Mouse (Mus musculus): ENCODE results near the gene Sdc3.

The Sdc3 gene

DNA sequence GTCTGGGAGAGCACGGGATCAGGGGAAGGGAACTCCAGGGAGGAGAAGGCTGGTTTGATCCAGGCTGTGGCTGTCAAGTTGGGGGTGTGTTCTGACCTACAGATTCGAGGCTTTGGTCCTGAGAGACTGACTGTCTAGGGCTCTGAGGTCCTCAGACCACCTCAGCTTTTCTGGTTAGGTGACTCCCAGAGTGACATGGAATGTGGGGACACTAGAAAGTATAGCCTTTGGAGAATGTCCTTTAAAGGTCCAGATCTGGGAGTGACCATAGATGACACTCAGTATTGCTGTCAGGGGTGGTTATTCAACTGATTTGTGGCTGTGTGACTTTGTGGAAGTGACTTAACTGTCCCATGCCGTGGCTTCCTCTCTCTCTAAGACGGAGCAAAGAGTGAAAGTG lies 2.4 kb downstream of the Sdc3 start:
- DNase-seq (ENCODE audit: low read depth), result no peak

DNA sequence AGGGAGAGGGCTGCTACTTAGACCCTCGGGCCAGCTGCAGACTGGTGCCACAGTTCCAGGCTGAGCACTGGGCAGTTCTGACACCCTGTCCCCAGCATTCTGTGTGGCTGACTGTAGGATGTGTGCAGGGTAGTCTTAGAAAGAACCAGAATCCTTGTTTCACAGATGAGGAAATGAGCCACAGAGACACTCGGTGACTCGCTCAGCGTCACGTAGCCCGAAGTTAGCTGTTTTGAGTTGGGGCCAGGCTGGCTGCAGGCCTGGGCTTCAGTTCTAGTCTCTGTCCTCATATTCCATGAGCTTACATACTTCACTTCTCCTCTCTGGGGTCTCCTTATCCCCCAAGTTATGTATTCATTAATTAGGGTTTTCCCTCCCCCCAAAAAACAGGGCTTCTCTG lies 3.6 kb downstream of the Sdc3 start:
- no peak for DNase-seq (ENCODE audit: low read depth)

DNA sequence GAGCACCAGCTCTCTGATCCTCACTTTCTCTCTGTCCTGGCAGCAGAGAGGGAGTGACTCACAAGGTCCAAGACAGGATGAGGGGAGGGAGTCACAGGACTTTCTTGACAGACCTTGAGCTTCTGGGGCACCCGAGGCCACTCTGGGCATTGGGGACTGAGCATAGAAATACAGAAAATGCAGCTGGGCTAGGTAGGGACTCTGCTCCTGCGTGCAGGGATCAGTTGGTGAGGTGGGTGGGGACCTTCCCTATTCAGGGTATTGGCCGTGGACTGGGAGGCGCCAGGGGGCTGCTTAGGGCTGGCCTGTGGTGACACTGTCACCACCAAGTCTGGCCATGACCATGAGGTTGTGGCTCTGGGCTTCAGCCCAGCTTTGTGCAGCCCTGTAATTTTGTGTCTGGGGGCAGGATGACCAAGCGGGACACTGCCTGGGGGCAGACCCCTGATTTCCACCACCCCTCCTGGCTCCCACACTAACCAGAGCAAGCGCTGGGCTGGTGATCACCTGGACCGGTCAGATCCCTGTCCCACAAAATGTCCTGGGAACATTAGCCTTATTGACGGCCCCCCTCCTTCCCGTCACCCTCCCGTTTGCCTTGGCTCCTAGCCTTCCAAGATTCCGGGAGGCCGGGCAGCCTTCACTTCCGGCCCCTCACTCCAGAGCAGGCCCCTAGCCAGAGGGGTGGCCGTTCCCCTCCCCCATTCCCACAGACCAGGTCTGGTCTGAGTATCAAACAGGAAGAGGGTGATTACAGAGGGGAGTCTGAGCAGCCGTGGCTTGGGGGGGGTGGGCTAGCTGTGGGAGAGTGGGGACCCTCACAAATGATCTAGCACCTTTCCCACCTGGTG lies 5.1 kb downstream of the Sdc3 start:
- no peak for DNase-seq (ENCODE audit: low read depth)

DNA sequence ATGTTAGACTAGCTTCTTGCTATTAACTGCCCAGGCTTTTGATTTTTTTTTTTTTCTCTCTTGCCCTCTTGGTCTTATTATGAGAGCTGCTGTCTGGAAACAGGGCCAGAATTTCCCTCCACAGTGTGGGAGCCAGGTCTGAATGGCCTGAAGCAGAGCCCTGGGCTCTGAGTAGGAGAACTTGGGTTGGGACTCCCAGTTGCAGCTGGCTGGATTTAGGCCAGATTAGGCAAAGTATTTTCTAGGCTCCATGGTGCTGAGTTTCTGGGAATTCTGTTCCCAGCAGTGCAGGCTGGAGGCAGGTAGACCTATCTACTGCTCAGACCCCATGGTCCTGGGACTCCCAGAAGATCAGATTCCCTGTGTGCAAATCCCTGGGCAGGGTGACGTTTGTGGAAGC lies 6.1 kb downstream of the Sdc3 start:
- DNase-seq (ENCODE audit: low read depth), result no peak

DNA sequence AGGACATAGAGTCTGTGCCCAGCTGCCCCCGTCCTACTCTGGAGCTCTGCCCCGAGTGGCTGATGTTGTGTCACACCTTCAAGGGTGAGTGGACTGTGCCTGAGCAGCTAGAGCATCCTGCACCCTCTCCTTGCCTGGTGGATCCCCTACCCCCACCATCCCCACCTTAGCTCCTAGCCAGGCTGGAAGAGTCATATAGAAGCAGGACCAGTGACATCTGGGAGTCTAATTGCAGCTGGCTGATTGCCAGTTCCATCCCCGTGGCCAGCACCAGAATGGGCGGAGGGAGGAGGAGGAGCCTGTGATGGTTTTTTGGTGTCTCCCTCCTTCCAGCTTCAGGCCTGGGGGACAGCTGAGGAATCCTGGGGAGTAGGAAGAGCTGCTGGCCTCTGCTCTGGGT lies 6.8 kb downstream of the Sdc3 start:
- DNase-seq (ENCODE audit: low read depth), result no peak

DNA sequence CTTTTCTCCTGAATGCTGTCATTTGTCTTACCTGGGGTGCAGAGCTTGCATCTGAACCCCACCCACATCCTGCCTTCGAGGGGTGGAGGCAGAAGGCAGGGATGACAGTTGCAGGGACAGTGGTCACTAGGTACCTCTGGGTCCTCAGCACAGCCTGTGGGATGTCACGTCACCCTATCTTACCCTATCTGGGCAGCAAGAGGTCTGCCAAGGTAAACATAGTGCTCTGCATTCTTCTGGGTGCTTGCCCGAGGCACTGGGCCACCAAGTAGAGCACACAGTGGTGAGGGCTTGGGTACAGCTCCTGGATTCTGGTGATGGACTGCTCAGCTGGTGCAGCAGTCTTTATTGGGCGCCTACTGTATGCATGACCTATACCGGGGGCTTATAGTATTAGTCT lies 7.2 kb downstream of the Sdc3 start:
- no peak for DNase-seq (ENCODE audit: low read depth)

DNA sequence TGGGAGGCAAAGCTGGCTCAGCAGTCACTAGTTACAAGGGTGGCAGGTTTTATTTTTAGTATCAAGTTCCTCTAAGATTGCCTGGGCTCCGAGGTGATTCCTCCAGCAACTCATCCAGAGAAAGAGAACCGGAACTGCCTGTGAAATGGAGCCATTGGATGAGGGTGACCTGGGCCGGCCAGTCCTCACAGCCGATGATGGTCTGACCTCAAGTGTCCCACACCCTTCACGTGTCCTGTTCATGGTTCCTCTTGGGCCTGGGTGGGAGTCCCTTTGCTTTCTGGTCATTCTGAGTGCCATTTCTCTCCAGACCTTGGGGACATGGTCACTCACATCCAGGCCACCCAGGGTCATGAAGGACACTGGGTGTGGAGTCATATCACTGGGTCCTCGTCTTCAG lies 7.8 kb downstream of the Sdc3 start:
- no peak for DNase-seq (ENCODE audit: low read depth)

DNA sequence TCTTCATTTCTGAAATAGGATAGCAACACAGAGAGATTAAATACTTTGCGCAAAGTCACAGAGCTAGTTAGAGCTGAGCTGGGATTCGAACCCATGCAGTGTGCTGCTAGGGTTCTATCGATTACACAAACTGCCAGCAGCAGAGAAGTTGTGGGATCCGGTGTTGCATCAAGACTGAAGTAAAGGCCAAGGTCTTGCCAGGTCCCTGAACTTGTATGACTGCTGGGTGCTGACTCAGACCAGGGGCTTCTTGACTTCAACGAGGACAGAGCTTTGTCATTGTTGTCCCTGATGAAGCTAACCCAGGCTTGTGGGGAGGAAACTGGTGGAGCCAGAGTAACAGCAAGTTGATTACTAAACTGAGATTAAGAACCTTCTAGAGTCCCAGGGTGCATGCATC lies 8.9 kb downstream of the Sdc3 start:
- DNase-seq (ENCODE audit: low read depth), result peak; percentile 83

DNA sequence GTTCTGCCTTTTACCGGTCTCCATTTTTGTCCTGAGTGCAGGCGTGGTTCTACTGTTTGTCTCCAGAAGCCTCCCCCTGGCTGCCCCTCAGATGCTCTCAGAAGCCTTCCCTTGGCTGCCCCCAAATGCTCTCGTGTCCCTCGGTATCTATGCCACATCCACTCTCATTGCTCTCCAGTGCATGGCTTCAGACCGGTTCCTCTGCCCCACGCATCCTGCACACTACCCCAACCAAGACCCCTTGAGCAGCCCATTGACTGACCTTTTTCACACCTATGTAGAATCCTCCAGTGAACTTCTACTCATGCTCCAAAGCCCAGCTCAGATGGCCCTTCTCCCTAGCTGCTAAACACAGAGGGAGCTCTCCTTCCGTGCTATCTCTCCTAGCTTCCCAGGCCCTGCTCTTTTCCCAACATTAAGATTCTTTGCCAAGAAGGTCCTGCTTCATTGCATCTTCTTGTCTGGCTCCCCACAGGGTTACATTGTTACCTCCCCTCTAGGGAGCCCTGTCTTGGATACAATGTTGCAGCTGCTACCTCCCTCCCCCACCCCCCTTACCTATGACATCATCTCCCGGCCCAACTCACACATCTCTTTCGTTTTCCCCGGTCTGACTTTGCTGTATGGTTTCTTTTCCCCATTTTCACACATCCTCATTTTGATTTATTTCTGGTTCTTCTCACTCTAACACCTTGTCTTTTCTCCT lies 9.4 kb downstream of the Sdc3 start:
- DNase-seq (ENCODE audit: low read depth), result peak; percentile 39

DNA sequence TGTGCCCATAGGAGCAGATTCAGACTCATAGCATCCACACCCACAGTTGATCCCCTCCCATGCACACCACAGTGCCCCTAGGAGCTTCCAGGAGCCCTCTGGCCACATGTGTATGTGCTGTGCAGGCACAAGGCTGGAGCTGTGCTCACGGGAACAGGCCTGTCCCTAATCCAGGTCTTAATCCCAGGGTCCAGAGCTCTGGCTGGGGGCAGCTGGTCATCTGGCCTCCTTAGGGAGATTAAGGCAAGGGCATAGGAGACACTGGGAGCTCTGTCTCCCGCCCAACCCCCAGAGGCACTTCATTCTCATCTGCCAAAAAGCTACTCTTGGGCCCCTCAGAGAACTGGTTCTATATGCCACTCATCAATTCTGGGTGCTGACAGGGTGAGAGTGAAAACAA lies 11.3 kb downstream of the Sdc3 start:
- no peak for DNase-seq (ENCODE audit: low read depth)

DNA sequence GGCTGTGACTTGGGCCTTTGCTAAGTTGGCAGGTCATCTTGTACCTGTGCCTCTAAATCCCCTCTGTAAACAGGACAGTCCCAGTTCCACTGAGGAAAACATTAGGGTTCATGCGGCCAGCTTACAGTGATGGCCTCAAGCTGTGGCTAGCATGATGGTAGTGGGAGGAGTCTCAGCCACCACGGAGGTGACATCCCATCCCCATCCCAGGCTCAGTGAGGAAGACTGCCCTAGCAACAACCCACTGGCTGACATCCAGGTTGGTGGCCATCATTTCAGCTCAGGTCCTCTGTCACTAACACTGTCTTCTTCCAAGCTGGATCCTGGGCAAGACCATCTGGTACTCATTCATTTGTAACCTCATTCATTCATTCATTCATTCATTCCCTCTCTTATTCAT lies 12.0 kb downstream of the Sdc3 start:
- no peak for DNase-seq (ENCODE audit: low read depth)

DNA sequence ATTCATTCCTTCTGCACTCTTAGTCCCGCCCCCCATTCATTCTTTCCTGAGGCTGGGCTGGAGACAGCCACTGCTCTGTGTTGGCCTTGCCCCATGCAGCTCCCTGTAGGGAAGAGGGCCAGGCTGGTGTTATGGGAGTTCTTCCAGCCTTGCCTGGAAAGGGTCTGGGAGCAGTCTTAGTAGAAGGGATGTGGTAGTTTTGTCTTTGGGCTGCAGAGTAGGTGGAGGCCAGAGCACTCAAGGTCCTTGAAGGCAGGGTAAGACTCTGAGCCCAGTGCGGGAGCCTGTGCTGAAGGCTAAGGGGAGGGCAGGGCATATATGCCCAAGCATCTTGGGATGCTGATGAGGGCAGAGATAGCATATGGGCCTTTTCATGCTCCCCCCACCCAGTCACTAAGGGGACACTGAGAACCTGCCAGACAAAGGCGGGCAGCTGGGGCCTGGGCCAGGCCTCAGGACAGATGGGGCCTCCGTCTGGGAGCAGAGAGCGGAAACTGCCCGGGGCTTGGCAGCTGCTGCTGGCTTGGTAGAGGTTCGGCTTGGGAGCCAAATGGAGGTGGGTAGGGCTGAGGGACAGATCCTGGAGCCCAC lies 12.5 kb downstream of the Sdc3 start:
- DNase-seq (ENCODE audit: low read depth), result no peak

DNA sequence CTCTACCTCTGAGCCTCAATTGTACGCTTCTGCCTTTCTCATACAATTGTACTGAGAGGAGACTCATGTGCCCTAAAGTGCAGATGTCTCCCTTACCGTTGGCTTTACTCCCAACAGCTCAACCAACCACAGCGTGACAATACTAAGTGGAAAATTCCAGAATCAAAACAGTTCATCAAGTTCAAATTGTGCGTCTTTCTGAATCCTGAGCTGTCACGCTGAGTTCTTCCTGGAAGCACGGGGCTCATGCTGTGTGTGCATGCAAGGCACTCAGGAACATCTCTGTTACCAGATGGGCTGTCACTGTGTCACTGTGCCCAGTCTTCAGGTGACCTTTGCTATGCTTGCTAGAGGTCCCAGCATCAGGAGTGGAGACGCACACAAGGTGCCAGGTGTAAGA lies 13.4 kb downstream of the Sdc3 start:
- no peak for DNase-seq (ENCODE audit: low read depth)

DNA sequence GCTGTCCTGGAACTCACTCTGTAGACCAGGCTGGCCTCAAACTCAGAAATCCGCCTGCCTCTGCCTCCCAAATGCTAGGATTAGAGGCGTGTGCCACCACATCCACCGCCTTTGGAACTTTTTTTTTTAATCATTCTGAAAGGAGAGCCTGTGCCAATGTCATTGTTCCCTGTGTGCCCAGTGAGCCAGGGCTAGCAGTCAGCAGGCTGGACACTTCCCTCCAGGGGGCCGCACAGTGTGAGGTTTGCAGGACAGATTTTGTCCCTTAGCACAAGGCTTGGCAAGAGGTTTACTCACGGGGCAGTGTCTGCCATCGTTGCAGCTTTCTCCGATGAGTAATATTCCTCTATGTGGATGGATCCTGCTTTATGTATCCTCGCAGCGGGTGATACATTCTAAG lies 14.4 kb downstream of the Sdc3 start:
- DNase-seq (ENCODE audit: low read depth), result no peak

DNA sequence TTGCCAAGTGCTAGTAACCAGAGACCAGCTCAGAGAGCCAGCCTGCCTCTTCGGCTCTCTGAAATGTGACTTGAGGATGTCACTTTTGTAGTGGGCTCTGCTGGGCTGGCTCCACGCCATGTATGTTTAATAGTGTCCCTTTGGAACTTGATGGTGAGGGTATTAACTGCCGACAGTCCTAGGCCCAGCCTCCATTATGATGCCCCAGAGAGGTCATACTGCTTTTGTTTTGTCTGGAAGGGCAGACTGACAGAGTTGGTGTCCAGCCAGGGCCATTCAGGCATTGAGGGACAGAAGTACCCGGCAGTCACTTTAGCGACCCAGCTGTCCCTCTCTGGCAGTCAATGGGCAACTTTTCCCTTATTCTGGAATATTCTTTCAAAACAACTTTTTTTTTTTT lies 17.4 kb downstream of the Sdc3 start:
- no peak for DNase-seq (ENCODE audit: low read depth)

DNA sequence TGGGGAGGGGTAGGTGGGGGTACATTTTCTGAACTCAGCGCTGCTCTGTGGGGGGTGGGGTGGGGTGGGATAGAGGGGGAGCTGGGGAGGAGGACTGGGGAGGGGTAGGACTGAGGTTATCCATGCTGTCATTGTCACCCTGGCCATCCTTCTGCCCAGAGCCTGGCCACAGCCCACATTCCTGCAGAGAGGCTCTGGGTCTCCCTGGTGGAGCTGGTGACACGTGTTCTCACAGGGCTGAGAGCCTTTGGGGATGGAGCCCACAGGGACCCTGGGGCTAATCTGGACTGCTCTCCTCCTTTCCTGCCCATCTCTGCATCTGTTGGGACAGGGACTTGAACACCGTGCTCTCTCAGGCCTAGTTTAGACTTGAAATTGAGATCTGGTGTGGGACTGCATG lies 18.5 kb downstream of the Sdc3 start:
- no peak for DNase-seq (ENCODE audit: low read depth)

DNA sequence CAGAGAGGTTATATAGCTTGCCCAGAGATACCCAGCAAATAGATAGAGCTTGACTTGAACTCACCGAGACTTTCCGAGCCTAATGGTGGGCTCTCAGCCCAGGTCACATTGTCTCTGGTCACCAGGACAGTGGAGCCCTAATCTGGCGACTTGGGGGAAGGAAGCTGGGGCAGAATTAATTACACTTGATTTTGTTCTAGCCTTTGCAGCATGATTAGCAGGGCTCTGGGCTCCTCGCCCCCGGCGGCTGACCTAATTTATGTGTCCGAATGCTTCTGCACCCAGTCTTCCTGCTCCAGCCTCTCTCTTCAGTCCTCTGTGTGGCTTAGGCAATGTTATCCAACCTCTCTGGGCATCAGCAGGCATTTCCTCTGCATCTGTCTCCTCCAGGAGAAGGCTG lies 19.0 kb downstream of the Sdc3 start:
- no peak for DNase-seq (ENCODE audit: low read depth)

DNA sequence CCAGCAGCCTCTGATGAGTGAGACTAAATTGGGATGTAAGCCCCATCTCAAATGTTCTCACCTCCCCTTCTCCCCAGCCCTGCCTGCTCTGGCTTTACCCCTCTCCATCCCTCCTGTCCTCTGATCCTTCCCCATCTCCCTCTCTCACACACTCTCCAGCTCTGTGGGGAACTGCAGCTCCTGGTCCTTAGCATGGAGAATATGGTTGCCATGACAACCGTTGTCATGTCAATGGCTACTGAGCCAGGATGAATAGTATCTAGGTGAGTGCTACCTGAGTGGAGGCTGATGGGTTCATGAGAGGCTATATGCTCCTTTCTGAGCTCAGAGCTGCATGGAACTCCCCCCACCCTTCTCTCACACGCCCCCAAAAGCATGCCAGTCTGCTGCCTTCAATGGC lies 21.6 kb downstream of the Sdc3 start:
- no peak for DNase-seq (ENCODE audit: low read depth)

DNA sequence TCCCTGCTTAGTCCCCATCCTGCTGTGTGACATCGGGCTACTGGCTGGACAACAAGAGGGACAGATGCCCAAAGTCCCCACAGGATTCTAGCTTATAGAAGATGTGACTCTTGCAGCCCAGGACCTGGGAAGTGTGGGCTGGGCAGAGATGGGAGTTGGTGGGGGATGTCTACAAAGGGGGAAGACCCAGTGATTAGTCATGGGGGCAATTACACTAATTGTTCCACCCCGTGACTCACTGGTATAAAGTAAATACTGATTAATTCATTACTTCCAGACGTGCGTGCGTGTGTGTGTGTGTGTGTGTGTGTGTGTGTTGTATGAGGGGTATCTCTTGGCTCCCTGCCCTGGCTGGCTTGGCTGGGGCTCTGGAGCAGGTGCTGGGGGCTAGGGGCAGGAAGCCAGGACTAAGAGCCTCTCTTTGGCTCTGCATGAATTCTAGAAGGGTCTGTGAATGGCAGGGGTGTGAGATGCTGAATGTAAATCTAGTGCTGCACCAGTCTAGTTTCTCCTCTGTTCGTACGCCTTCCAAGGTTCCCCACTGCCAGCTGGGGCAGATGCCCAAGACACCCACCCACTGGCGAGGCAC lies 22.5 kb downstream of the Sdc3 start:
- no peak for DNase-seq (ENCODE audit: low read depth)

DNA sequence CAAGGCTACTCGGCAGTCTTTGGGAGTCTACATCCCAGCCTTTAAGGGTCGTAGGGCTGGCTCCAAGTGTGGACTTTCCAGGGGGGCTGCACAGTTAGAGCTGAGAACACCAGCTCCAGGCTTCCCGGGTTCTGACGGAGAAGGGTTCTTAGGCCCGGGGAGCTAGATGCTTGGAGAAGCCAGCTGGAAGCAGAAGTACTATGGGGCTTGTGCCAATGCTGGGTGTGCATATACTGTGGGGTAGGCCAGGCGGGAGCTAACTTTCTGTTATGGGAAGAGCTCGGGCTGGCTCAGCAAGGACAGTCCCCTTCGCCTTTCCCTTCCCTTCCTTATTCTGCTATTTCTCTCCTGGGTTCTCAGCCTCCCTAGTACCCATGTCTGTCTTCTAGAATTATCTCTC lies 23.5 kb downstream of the Sdc3 start:
- no peak for DNase-seq (ENCODE audit: low read depth)

DNA sequence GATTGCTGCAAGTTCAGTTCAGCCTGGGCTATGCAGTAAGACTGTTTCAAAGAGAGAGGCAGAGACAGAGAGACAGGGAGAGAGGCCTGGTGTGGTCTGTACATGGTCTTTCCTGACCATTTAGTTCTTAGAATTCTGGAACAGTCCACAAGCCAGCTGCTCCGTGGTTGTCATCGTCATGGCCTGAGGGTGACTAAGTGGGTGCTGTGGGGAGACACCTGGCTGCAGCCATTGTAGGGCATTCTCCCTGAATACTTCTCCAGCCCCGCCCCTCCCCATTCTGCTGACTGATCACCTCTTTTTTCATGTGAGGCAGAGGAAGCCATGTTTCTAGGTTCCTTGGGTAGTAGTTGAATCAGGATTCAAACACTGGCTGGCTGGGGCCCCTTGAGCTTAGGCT lies 27.5 kb downstream of the Sdc3 start:
- no peak for DNase-seq (ENCODE audit: low read depth)

DNA sequence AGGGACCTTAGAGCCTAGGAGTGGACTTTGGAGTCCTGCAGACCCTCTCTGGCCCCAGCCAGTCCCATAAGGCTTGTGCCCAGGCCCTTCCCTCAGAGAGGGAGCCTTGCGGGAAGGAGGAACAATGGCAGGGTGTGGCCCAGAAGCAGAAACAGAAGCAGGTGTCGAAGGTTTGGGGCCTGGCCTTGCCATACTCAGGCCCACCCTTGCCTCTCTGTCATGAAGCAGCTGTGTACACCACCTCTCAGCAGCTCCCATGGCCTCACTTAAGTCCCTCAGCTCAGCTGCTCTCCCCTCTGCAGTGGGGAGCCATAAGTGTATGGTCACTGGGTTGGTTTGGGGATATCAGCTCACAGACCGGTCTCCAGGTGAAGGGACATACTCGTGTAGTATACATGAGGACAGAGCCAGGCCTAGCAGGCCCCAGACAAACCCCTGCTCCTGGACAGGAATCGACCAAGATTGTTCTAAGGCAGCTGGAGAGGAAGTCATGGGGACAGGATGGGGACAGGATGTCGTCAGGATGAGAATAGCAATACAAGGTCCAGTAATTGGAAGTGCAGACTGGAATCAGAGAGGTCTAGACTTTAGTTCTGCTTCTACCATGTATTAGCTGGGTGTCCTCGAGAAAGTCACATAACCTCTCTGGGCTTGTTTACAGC lies 28.4 kb downstream of the Sdc3 start:
- DNase-seq (ENCODE audit: low read depth), result no peak
